Mouse (Mus musculus) urinary bladder, postnatal 10 days (tissue): ENCODE data around the gene Cd200r1.

Source experiments
- DNase-seq: peaks from one replicate; pipeline ENCODE4 v3.0.0; 2022; ENCODE audit warnings: low spot score

The Cd200r1 gene

GRCm38 (mm10) chr16:44765555-44766319 lies at the start of gene Cd200r1:
Gene Cd200r1, plus strand, starts transcription at chr16:44765736.
- no peak for DNase-seq

DNA sequence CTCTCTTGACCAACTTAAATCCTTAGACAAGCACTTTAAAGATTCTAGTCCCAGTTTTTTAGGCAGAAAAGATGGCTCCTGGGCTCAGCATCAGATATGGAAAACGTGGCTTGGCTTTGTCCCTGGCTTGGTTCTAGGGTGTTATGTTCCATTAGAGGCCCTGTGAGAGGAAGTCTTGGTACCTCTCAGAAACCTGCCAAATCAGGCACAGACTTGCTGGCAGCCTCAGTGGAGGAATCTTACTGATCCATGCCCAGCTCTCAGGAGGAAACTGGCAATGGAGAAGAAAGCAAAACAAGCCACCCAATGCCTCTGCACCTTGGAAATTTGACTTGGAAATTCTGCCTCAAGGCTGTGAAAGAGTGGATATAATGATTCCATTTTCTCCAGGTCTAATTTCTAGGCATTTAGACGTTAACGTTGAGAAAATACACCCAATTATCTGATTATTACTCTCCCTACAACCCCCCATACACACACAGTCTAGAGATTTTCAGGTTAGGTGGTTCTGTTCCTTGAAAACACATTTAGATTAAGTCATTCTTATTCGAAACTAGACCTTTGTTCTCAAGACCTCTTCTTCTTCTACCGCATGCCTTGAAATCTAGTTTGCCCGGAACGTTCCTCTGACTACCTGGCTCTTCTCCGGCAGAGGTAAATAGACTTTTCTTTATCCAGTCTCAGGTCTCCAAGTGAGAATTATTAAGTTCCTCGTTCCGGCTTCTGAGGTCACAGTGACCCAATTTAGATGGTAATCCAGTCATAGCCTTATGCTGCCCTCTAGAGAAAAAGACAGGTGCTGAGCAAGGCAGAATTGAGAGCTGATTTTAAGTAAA lies 49.0 kb upstream of the Cd200r1 start:
- DNase-seq, result no peak

GRCm38 (mm10) chr16:44717141-44717634 lies 48.3 kb upstream of the Cd200r1 start:
- DNase-seq, result no peak

DNA sequence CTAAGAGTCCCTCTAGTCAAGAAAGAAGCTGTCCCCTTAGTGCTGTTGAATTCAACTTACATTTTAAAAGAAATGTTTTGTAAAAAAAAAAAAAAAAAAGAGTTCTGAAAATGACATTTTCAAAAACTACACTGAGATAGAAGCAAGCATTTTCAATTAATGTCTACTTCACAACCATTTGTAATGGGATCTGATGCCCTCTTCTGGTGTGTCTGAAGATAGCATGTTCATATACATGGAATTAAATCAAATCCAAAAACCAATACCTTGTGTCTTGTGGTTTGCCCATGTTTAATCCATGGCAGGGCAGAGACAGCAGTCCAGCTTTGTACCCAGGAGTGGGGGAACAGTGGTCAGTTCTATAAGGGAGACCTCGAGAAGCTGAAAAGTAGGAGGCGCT lies 47.7 kb upstream of the Cd200r1 start:
- no peak for DNase-seq

- no peak for DNase-seq
Measured at GRCm38 (mm10) chr16:44719349-44719748, 46.2 kb upstream of the Cd200r1 start.

- no peak for DNase-seq
Measured at GRCm38 (mm10) chr16:44720518-44720917, 45.0 kb upstream of the Cd200r1 start.

DNA sequence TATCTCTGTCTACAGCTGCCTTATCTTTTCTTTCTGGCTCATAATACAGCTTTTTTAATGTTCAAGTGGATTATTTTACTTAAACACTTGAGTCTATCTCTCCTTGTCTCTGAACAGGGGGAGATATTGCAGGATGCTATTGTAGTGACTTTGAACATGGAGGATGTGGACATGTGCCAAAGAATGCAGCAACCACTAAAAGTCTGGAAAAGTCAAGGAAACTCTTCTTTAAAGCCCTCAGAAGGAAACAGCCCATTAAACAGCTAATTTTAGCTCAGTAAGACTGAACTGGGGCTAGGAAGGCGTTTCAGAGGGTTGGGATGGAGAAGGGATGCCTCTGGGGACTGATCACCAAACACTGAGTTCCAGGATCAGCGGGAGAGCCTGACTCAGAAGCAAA lies 42.9 kb upstream of the Cd200r1 start:
- no peak for DNase-seq

GRCm38 (mm10) chr16:44724083-44724787 lies 41.3 kb upstream of the Cd200r1 start, which contains the start of gene Nepro:
Gene Nepro, plus strand, starts transcription at chr16:44724301.
- DNase-seq, result peak; percentile 73

DNA sequence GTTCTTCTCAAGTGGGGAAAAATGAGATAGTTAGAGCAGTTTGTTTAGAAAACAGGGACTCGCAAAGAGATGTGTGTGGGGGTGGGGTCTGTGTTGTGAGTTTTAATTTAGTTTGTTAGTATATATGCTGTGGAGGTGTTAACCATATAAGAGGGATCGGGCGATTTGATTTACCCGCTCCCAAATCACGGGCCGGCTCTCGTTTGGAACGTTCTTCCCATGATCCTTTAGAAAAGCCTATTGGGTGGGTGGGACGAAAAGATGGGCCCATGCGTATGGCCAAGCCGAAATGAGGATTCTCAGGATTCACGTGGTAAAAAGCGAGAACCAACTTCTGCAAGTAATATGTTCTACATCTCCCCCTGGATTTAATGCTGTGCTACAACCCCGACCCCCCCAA lies 40.7 kb upstream of the Cd200r1 start:
- no peak for DNase-seq

GRCm38 (mm10) chr16:44725286-44726223 lies 40.0 kb upstream of the Cd200r1 start:
- no peak for DNase-seq

- DNase-seq, result no peak
Measured at GRCm38 (mm10) chr16:44727525-44727924, 38.0 kb upstream of the Cd200r1 start.

GRCm38 (mm10) chr16:44734059-44734458 lies 31.5 kb upstream of the Cd200r1 start:
- no peak for DNase-seq

DNA sequence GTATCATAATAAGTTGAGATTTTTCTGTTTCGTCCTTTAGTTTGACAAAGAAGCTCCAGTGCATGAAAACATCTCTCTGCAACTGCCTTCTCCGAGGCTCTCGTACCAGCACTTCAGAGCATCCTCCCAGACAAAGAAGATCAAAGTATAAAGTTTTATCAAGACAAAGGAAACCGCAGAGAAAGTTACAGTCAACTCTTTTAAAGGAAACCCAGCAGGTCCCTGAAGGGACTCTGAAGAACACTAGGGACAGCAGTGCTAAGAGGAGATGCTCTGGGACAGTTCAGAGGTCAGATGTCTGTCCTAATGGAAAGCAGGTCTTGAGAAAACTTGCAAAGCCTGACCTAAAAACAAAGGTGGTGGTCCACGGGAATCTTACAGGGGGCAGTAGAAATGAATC lies 29.9 kb upstream of the Cd200r1 start:
- no peak for DNase-seq

DNA sequence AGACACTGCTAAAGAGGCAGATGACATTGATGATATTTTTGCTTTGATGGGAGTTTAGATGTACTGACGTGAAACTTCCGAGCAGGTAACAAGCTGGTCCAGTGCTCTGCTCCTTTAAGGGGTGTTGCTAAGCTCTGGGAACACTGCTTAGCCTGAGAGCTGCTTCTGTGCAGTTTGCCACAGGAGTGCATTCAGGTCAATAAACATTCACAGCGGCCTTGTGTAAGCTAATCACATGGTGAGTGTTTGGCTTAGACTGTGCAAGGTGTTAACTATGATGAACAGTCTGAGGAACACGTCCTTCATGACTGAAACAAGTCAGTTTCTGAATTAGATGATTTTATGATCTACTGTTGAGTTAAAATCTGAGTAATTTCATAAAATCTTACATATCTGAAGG lies 29.4 kb upstream of the Cd200r1 start:
- DNase-seq, result no peak

DNA sequence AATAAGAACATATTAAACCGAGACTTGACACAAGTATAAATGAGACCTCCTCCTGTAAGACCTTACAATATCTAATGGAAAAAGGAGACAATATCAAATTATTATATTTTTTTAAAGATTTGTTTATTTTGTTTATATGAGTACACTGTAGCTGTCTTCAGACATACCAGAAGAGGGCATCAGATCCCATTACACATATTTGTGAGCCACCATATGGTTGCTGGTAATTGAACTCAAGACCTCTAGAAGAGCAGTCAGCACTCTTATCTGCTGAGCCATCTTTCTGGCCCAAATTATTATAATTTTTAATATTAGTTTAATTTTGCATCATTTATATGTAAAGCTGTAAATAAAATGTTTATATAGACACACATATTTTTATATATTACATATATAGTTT lies 22.8 kb upstream of the Cd200r1 start:
- DNase-seq, result no peak

DNA sequence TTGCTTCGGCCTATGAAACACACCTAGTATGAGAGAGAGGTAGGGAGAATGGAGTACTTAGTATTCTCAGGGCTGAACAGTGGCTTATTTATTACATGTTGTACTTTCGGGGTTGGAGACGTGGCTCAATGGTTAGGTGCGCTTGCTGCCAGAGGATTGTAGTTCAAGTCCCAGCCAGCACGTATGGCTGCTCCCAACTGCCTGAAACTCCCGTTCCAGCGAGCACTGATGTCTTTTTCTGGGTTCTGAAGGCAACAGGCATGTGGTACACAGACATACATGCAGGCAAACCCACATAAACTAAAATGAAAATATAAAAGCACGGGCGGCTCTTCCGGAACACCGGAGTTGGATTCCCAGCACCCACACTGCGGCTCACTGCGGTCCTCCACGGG lies 20.1 kb upstream of the Cd200r1 start:
- no peak for DNase-seq

GRCm38 (mm10) chr16:44745866-44746562 lies 19.5 kb upstream of the Cd200r1 start, which contains the start of gene Gtpbp8:
Gene Gtpbp8, minus strand, starts transcription at chr16:44746363.
- DNase-seq, result peak; percentile 33

DNA sequence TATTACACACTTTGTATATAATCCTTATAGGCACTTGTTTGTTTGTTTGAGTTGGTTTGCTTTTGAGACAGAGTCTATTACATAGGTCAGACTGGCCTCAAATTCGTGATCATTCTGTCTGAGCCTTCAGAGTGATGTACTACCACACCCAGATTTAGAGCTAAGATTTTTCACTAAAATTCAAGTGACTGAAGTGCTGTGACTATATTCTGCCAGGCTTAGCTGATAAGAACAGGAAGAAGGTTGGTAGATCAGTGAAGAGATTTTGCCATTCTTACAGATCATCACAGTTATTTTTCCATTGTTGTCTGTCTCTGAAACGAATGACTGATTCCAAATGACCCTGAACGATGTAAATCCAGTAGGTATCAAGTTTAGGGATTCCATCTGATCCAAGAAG lies 17.5 kb upstream of the Cd200r1 start:
- no peak for DNase-seq

- no peak for DNase-seq
Measured at GRCm38 (mm10) chr16:44757700-44758099, 7.8 kb upstream of the Cd200r1 start.

- DNase-seq, result no peak
Measured at GRCm38 (mm10) chr16:44761811-44762210, 3.7 kb upstream of the Cd200r1 start.
